Mouse (Mus musculus) thymus, adult 2 months (tissue): ENCODE data around the gene Faah.

Experiments
- CTCF ChIP-seq: fragments of 200-500 bp; IDR thresholded peaks from 2 replicates; pipeline ENCODE4 v1.5.1; 2012; ENCODE audit warnings: mild to moderate bottlenecking, control low read depth, low read length, moderate library complexity, borderline replicate concordance; ENCODE audit not compliant: control insufficient read depth, poor library complexity, insufficient read depth; ENCODE audit errors: extremely low read depth
- POLR2A ChIP-seq: fragments of 200-500 bp; IDR thresholded peaks from 2 replicates; pipeline ENCODE4 v1.6.1; 2012; ENCODE audit warnings: mild to moderate bottlenecking, low read length, control low read depth, moderate library complexity; ENCODE audit not compliant: control insufficient read depth, poor library complexity, insufficient read depth; ENCODE audit errors: extremely low read depth

DNA sequence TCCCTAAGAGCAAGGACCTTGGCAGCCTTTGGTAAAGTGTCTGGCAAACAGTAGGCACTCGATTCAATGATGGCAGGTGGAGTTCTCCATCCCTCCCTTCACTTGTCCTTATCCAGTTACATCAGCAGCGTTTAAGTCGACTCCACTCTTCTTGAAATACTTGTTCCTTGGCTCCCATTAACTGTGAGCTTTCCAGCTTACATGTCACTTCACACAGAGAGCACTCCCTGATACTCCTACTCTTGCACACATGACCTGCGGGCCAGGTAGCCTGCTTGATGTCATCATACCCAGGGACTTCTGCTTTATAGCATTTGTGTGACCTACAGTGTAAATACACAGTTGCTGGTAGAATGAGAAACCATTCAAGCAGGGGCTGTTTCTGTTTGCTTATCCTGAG is 21.0 kb downstream of the Faah start:
- TF ChIP-seq CTCF, result no peak
- TF ChIP-seq POLR2A, result no peak
